Mouse (Mus musculus) heart, postnatal 36 days (tissue): Measurements from ENCODE around the gene Tdrd7. TPM values are rescaled to one million over a fixed set of nuclear protein-coding genes. Genes with fewer than 3 reads are reported as not detected.

Experiments used
- DNase-seq, 2 experiments: peaks; one replicate each; pipeline ENCODE4 v3.0.0; 2021 to 2022
- intact Hi-C: fragments of 180-260 bp; cut with DNase I; formaldehyde crosslinking; loops from one replicate; pipeline ENCODE4 v1.15.1; 2025
- total RNA-seq, 2 experiments: library from RNA; stranded (reverse); gene quantifications; 2 replicates each; pipeline ENCODE4 v1.2.3; 2021

Gene Tdrd7
- 10 to 100 TPM; 11.4 to 12.7 TPM for total RNA-seq

DNA sequence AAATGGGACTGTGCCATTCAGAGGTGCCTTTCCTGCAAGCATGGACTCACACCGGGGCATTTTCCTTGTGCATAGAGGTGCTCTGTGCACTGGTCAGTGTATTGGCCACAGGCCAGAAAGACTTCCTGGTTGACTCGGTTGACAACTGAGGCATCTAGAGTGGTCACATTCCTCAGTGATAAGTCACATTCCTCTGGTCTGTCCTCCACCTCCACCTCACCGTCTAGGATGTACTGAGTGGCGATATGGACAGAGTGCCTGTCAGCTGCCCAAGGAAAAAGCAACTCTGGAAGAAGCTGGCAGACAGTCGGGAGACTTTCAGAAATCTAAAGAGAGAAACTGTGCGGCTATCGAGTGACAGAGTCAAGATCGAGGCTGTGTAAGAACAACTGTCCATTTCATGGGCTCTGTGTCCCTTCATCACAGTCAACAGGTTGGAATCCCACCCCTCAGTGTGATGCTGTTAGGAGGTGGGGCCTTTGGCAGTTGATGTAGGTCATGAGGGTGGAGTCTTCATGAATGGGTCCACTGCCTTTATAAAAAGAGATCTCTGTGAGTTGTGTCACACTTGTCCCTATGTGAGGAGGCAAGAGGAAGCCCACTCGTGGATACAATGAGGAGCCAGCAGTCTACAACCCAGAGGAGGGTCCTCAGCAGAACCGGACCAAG lies at the start of gene Tdrd7:
Gene Tdrd7 (plus strand): TSS at position 564 of the 669 bp plus-strand sequence.
- intact Hi-C loops = no loop called here

DNA sequence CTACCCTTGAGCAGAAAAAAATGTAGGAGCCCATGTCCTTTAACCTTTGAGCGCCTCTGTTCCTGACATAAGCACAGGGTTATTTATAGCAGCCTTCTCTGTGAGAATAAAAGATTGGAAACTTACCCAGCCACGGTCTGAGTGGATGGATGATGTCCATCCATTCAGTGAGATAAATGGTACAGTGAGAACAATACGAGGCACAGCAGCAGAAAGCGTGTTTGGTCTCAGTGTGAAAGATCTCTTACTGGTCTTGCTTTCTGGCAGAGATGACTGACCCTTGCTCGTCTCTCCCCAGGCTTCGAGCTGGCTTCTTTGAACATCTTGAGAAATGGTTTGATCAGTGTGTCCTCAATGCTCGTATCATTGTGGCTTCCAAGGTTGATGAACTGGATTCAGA lies 48.0 kb upstream of the Tdrd7 start:
- no peak for DNase-seq
- intact Hi-C loops = no loop called here

More for the DNA sequence above, at the start of gene Tdrd7:
- no peak for DNase-seq

DNA sequence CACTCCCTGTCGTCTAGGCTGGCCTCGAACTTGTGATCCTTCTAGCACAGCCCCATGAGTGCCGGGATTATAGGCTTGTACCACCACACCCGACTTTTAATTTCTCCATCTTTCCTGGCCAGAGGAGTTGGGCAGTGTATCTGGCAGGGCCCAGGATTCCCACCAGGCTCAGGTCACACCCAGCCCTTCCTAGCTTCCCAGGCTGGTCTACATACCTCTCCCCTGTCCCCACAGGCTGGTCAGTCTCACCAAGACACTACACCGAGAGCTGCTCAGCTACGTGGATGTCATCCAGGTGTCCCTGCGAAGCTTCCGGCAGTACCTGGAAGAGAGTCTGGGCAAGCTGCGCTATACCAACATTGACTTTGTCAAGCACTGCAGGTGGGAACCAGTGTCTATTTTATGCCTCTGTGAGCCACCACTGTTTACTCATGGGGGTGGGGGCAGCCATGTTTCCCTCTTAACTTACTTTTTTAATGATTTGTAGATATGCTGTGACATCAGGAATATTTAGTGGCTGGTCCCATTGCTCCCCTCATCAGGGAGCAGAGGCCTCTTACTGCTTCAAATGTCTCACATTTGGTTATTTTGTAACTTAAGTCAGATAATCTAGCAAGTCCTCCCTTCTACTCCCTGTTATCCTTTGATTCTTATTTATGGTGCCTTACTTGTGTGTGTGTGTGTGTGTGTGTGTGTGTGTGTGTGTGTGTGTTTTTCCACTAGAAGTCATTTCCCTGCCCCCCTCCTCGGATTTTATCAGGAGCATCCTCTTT lies 43.3 kb upstream of the Tdrd7 start:
- DNase-seq = no peak
- intact Hi-C loops = no loop called here

DNA sequence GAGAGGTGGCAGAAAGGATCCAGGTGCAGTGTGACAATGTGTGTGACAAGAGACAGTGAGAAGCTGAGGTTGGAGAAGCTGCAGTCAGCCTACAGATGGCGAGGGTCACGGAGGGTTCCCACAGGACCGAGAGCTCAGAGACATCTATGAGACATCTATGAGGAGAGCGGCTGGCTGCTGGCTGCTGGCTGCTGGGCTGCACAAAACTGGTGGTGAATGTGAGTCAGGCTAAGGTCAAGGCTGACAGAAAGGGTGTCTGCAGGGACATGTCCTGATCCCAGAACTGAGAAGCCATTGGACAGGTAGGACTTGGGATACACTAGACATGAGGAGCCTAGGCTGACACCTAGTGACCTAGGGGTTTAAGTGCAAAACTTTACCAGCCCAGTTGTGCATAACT lies 41.1 kb upstream of the Tdrd7 start:
- no peak for DNase-seq
- intact Hi-C loops = no loop called here

DNA sequence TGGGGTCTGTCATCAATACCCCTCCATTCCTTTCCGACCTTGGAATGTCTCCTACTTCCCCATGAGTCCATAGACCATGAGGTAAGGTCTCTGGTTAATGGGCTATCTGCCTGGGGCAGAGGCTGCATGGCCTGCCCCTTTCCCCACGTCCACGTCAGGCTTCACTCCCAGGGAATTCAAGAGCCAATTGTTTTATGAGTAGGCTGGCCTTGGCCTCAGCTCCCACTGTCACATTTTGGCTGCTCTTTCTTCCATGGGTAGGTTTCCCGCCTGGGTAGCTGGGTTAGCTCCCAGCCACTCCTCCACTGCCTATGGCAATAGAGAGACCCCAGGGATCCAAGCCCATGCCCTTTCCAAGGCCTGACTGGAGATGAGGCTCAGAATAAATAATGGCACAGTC lies 36.6 kb upstream of the Tdrd7 start:
- intact Hi-C loops = no loop called here
- DNase-seq = no peak

DNA sequence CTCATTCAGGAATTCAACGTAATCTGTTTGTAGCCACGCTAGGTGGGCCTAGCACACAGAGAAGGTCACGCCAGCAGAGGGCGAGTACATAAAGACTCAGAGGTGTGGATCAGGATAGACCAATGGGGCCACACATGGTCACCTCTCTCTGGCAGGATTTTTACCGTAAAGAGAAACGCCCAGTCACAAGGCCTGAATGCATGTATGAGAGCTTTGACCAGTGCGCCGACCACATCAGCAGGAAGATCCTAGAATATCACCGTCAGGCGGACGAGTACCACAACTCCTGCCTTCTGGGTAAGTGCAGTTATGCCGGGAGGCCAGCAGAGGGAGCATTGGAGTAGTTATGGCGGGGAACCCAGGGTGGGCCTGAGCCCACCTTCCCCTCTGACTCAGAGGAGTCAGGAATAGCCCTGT lies 23.5 kb upstream of the Tdrd7 start:
- peak; percentile 61 to 73 for DNase-seq
- intact Hi-C loops = loop anchor here (1.0 to 5.0 kb wide), 4 partner anchors 33 to 185 kb away; no protein-coding TSS in a partner anchor

DNA sequence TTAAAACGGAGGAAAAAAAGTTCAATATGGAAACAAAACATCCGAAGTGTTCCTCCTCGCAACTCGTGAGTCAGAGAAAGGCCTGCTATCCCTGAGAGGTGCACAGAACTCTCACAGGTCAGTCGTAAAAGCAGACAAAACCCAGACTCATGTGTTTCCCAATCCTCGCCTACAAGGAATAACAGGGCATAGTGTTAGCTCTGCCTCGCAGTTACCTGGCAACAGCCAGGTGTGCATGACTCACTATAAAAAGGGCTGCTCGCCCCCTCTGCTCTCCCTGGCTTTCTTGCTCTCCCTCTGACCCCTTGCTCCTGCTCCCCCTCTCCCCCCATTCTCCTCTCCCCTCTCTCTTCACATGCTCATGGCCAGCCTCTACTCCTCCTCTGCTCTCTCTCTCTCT lies 17.4 kb upstream of the Tdrd7 start:
- intact Hi-C loops = no loop called here

DNA sequence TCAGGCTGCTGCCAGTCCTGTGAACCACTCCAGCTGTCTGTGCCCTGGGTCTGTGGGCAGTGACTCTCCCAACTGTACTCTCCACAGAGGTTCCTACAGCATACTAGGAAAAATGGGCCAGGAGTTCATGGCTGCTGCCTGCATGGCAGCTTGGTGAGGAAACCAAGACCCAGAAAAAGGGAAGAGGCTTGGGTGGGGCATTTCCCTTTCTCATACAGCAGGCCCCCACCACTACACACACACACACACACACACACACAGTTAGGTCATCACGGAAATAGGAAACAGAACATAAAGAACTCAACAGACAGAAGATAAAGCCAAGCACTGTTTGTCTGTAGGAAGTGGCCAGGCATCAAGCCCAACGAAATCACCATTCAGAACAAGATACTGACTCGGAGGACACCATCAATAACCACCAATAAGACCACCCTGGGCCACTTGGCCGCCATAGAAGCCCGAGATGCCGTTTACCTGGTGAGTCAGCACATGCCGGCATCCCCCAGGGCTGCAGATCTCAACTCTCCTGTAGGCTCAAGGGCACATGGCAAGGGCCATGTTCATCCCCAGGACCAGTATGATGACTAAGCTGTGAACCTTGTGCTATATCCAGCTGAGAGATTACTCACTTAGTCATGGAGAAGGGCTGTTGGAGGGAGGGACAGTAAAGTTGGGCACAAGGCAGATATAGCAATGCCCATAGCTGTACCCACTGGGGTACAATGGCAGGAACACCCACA lies 15.9 kb upstream of the Tdrd7 start:
- intact Hi-C loops = no loop called here
- peak in 1 of 2 experiments; percentile 13 for DNase-seq

More for the DNA sequence above, 17.4 kb upstream of the Tdrd7 start:
- DNase-seq = no peak

DNA sequence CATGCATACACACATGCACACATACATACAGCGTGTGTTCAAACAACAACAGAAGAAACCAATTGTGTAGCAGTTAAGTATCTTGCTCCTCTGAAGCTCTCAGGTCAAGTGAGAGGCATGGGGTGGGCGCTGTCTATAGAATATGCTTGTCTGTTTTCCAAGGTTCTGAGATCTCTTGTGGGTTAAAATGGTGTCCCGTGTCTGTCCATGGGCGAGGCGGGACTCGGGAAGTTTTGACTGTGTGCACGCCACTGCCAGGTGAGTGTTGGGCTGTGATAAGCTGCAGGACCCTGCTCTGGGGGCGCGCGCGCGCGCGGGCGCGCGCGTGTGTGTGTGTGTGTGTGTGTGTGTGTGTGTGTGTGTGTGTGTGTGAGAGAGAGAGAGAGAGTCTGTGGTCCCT lies 13.3 kb upstream of the Tdrd7 start:
- DNase-seq = no peak

DNA sequence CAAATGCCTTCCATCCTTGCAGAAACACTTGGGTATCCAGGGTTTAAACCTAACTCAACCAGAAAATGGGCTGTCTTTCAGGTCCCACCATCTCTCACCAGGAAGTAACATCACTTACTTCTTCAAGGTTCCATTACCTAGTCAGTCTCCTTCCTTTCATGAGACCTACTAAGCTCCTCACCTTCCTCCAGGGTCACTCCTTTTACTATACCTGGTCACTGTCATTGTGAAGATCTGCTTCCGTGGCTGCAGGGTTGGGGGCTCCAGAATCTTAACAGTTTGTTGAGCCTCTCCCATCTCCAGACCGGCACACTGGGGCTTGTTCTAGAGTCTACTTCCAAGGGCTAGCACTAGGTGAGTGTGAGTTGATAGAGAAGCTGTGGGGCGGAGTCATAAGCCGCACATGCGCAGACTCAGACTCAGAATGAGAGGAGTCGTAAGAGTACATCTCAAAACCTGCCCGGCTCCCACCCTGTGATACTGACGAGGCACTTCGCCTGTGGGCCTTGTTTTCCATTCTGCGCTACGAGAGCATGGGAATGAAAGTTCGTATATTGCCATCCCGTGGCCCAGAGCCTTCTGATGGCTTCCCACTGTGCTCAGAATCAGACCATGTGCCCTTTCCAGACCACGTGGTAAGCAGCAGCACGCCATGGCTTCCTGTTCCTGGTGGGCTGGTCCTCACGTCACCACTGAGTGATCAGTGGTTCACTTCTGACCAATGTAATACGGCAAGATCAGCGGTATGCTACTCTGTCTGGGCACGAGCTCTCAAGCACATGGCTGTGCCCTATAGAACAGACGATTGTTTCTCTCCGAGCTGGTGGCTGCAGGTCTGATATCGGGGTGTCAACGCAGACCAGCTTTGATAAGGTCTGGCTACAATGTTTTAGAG lies 11.9 kb upstream of the Tdrd7 start:
- no peak for DNase-seq
- intact Hi-C loops = no loop called here

More for the DNA sequence above, 13.3 kb upstream of the Tdrd7 start:
- intact Hi-C loops = no loop called here

DNA sequence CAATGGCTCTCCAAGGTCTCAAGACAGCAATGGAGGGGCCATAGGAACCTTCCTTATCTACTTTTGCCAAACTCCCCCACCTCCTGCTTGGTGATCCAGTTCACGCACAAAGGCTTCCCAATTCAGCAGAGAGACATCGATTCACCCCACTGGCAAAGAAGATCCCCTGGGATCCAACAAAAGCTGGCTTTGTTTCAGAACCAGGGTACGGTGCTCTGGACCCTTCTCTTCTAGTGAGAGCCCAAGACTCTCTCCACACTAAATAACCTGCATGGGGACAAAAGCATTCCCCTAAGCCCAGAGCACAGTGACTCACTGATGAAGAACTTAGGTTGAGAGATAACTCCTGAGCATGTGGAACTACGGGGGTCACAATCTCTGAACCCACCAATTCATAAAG lies 9.9 kb upstream of the Tdrd7 start:
- no peak for DNase-seq
- intact Hi-C loops = no loop called here

DNA sequence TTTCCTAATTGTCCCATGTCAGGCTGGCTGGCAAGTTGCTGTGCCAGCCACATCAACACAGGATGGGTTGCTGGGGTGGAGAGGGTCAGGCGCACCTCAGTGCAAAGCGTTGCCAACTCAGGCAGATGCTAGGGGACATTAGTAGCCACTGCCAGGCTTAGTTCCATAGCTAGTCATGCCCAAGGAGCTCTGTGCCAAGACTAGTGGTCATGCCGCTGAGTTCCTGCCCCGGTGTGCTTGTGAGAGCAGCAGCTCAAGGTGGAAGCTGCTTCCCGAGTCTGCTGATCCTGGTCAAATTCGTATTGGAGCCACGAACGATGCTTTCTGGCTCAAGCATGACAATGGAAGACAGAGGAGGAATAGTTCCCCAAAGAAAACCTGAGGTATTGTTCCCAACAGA lies 9.0 kb upstream of the Tdrd7 start:
- DNase-seq = no peak
- intact Hi-C loops = no loop called here

DNA sequence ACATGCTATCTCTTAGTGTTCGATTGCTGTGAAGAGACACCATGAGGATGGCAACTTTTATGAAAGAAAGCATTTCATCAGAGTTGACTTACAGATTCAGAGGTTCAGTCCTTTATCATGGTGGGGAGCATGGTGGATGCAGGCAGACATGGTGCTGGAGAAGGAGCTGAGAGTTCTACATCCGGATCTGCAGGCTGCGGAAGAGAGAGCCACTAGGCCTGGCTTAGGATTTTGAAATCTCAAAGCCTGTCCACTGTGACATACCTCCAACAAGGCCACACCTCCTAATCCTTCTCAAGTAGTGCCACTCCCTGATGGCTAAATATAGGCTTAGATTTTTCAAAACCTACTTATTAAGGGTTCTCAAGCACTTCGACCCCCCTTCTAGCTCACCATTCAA lies 8.4 kb upstream of the Tdrd7 start:
- intact Hi-C loops = no loop called here
- DNase-seq = no peak

DNA sequence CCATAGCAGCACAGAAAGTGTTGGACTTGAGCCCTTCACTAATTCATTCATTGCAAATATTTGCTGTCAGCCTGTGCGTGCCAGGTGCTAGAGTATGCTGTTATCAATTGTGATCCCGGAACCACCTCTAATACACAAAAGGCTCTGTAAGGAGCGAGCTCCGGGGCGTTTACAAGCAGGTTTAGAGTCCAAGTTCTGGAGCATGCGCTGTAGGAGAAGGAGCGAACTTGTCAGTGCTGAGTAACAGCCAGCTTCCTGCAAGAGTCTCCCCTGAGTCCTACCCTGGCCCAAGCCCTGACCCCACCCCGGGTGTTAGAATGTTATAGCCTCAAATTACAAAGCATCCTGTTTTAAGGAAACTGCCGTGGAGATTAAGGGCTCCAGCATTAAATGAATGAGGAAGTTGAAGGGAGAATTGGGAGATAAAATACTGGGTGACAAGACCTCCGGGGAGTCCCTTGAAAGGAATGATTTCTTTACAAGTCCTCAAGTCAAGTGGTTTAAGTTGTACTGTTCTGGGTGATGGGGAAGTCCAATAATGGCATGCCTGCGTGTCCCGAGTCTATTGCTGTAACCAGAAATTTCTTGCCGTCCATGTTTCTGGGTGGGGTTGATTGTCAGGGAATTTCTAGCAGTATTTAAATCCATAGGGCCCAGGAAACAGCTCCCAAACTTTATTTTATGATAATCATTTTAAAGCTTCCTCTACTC lies 758 bp downstream of the Tdrd7 start:
- intact Hi-C loops = no loop called here
- peak; percentile 46 to 60 for DNase-seq

DNA sequence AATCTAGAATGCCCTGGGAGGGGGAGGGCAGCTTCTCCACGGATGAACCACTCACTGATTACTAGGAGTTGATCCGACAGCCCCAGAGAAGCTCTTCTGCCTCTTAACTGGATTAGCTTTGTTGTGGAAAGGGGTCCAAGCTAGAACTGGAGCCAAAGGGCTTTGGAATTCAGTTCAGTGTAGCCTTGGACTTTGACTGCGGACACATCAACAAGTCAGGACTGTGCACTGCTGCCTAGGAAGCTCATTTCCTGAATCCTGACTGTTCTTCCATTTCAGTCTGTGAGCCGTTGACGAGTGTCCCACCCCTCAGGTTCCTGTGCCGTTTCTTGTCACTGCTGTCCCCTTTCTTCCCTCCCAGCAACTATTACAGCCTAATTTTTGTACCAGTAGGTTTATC lies 1.6 kb downstream of the Tdrd7 start:
- intact Hi-C loops = no loop called here
- DNase-seq = no peak

DNA sequence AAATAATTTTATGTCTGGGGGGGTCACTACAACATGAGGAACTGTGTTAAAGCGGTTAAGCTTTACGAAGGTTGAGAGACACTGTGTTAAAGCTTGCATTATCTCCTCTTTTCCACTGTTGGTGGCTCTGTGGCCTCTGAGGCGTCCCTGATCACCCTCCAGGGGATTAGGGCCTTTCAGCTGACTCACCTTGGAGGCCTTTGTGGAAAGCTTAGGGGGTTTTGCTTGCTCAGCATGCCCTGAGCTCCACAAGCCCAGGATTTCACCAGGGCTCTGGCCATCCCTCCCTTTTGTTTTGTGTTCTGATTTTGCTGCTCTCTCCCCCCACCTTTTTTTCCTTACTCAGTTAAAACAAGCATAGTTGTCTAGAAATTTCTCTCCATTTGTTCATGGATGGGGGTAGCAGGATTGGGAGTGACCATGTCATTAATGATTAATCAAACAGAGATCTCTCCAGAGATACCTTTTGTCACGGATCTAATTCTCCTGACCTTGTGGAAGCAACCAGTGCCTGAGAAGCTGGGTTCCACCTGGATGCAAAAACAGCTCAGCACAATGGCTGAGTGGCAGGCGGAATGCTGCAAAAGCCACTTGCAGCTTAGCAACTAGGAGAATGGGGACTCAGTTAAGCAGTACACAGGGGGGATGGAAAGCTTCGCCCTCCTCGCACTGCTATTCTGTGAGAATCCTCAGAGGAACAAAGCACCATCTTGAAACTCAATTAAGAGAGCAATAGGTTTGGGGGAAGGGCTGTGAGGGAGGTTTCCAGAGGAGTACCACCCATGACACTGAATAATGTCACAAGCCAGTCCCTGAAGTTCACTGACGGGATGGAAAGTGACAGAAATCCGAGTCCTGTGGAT lies 2.6 kb downstream of the Tdrd7 start:
- DNase-seq = no peak
- intact Hi-C loops = no loop called here

DNA sequence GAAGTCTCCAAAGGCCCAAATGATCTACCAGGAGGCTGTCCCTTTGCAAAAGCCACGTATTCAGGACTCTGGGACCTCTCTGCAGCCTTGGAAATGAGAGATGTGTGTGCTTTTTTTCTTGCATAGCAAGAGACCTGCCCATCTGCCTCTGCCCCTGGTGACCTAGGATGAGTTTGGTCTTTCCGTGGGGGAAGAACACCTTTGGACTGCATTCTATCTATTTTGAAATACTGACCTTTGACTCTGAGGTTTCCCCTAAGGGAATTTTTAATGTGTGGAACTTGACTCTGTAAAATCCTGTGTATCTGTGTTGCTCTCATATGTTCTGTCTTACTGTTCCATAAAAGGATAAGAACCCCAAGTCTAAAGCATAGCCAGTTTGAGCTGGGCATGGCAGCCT lies 3.9 kb downstream of the Tdrd7 start:
- intact Hi-C loops = no loop called here

DNA sequence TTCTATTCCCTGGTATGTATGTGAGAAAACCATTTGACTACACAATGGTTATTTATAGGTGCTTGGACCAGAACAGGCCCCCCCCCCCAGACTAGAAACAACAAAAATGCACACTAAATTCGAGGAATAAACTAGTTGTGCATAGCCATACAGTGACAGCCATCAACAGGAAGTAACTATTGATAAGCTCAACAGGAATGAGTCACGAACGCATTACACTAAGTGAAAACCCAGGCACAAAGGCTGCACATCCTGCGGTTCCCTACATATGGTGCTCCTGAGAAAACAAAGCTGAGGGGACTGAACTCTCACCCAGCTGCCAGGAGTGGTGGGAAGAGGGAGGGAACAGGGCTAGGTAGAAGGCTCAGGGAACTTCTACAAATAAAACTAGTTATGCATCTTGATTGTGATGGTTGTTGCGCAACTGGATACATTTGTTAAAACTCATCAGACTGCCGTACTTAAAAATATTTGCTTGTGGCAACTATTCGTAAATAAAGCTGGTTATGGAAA lies 5.0 kb downstream of the Tdrd7 start:
- DNase-seq = no peak
- intact Hi-C loops = loop anchor here (1.0 to 5.0 kb wide), 2 partner anchors 57 to 156 kb away; no protein-coding TSS in a partner anchor

More for the DNA sequence above, 3.9 kb downstream of the Tdrd7 start:
- no peak for DNase-seq
